Mouse (Mus musculus) MEL-GATA-1-ER (cell line): ENCODE results near the gene Fam189a2.

Source experiments
- DNase-seq: peaks from one replicate; pipeline ENCODE4 v3.0.0-alpha.2; 2012; ENCODE audit warnings: low read depth; ENCODE audit errors: extremely low read depth

Gene Fam189a2

GRCm38 (mm10) chr19:23972881-23973649 is 57.8 kb downstream of the Fam189a2 start:
- DNase-seq, result no peak

GRCm38 (mm10) chr19:23971391-23971790 is 59.4 kb downstream of the Fam189a2 start:
- DNase-seq, result no peak

GRCm38 (mm10) chr19:23970374-23970773 is 60.4 kb downstream of the Fam189a2 start:
- DNase-seq, result no peak

GRCm38 (mm10) chr19:23968862-23969225 is 62.0 kb downstream of the Fam189a2 start:
- no peak for DNase-seq

GRCm38 (mm10) chr19:23968125-23968861 is 62.5 kb downstream of the Fam189a2 start:
- no peak for DNase-seq

GRCm38 (mm10) chr19:23967156-23967555 is 63.7 kb downstream of the Fam189a2 start:
- no peak for DNase-seq

- DNase-seq, result no peak
Measured at GRCm38 (mm10) chr19:23966376-23966775, 64.4 kb downstream of the Fam189a2 start.

GRCm38 (mm10) chr19:23964401-23964910 is 66.4 kb downstream of the Fam189a2 start:
- DNase-seq, result no peak

GRCm38 (mm10) chr19:23961516-23961915 is 69.3 kb downstream of the Fam189a2 start:
- DNase-seq, result peak; percentile 6

GRCm38 (mm10) chr19:23960831-23961447 is 69.9 kb downstream of the Fam189a2 start:
- no peak for DNase-seq

- DNase-seq, result no peak
Measured at GRCm38 (mm10) chr19:23960275-23960674, 70.5 kb downstream of the Fam189a2 start.

- no peak for DNase-seq
Measured at GRCm38 (mm10) chr19:23959870-23960269, 70.9 kb downstream of the Fam189a2 start.

- no peak for DNase-seq
Measured at GRCm38 (mm10) chr19:23958925-23959324, 71.9 kb downstream of the Fam189a2 start.

GRCm38 (mm10) chr19:23957563-23957962 is 73.3 kb downstream of the Fam189a2 start:
- DNase-seq, result no peak

- no peak for DNase-seq
Measured at GRCm38 (mm10) chr19:23956299-23956975, 74.4 kb downstream of the Fam189a2 start.

- no peak for DNase-seq
Measured at GRCm38 (mm10) chr19:23955461-23955860, 75.4 kb downstream of the Fam189a2 start.

- no peak for DNase-seq
Measured at GRCm38 (mm10) chr19:23948301-23949000, 82.4 kb downstream of the Fam189a2 start.

GRCm38 (mm10) chr19:23947871-23948270 is 82.9 kb downstream of the Fam189a2 start:
- DNase-seq, result no peak

GRCm38 (mm10) chr19:23946751-23947150 is 84.1 kb downstream of the Fam189a2 start:
- no peak for DNase-seq

GRCm38 (mm10) chr19:23946026-23946685 is 84.7 kb downstream of the Fam189a2 start:
- no peak for DNase-seq
